Mouse (Mus musculus): ENCODE measurements around the gene Dusp12.

GRCm38 (mm10) chr1:170845448-170846307 is 39.7 kb downstream of the Dusp12 start:
- TF ChIP-seq POLR2A (IDR thresholded peaks at IDR 0.05; ENCODE audit: borderline replicate concordance, extremely low read depth, insufficient read depth, insufficient read length, poor library complexity, severe bottlenecking) (no peak), CTCF (IDR thresholded peaks at IDR 0.05; ENCODE audit: borderline replicate concordance, extremely low read depth, insufficient read depth, insufficient read length) (no peak)
